Mouse (Mus musculus) lung, postnatal 36 days (tissue): Measurements from ENCODE around the gene Olfr1102.

Experiments used
- DNase-seq: peaks from one replicate; pipeline ENCODE4 v3.0.0; 2022; ENCODE audit warnings: mixed read lengths

Gene Olfr1102

GRCm38 (mm10) chr2:86998098-86998497, at the start of gene Olfr1102:
TSS of gene Olfr1102 (plus strand) at chr2:86998398.
- DNase-seq = no peak

GRCm38 (mm10) chr2:86960593-86960992, 37.6 kb upstream of the Olfr1102 start, which contains the start of gene Olfr1099:
TSS of gene Olfr1099 (minus strand) at chr2:86960693.
- no peak for DNase-seq

GRCm38 (mm10) chr2:86979854-86980253, 18.3 kb upstream of the Olfr1102 start, which contains the start of gene Olfr1100:
TSS of gene Olfr1100 (minus strand) at chr2:86979954.
- no peak for DNase-seq

GRCm38 (mm10) chr2:86991121-86991520, 7.1 kb upstream of the Olfr1102 start, which contains the start of gene Olfr1101:
TSS of gene Olfr1101 (minus strand) at chr2:86991221.
- no peak for DNase-seq

- DNase-seq = no peak
These were observed 28.8 kb downstream of the Olfr1102 start, which contains the start of gene Olfr1104 for GRCm38 (mm10) chr2:87026980-87027379. TSS of gene Olfr1104 (minus strand) at chr2:87027080.

GRCm38 (mm10) chr2:87036431-87036830, 38.2 kb downstream of the Olfr1102 start, which contains the start of gene Olfr1105:
TSS of gene Olfr1105 (minus strand) at chr2:87036531.
- no peak for DNase-seq

- no peak for DNase-seq
These were observed 54.0 kb downstream of the Olfr1102 start, which contains the start of gene Olfr1106 for GRCm38 (mm10) chr2:87052173-87052572. TSS of gene Olfr1106 (minus strand) at chr2:87052273.
